Mouse (Mus musculus): ENCODE measurements at regions not wholly inside any gene's neighbourhood (a gene's known extent, or its start where the extent isn't known, plus 50 kb on each side); places are given as distances from the start of the nearest gene placed in this dataset.

GRCm38 (mm10) chr3:130935926-130936315 is 174.3 kb upstream of the Lef1 start:
- TF ChIP-seq CTCF (IDR thresholded peaks at IDR 0.05; ENCODE audit: extremely low read depth, insufficient read length, insufficient replicate concordance, low read depth, low read length) (no peak), POLR2A (IDR thresholded peaks at IDR 0.05; ENCODE audit: low read depth, low read length) (no peak)
